Mouse (Mus musculus) ES-E14 (cell line): ENCODE measurements around the gene Slc4a1. TPM values are rescaled to one million over a fixed set of nuclear protein-coding genes. Genes with fewer than 3 reads are reported as not detected.

Experiments
- DNase-seq: peaks from one replicate; pipeline ENCODE4 v3.0.0-alpha.2; 2013; ENCODE audit warnings: low read depth, low spot score
- H3K27ac ChIP-seq: 2 replicates; pipeline ENCODE4 v1.5.1; 2012; ENCODE audit warnings: low read depth, mild to moderate bottlenecking, low read length, moderate library complexity, mixed read lengths; ENCODE audit not compliant: poor library complexity, insufficient read depth, severe bottlenecking
- H3K36me3 ChIP-seq: 2 replicates; pipeline ENCODE4 v1.6.1; 2012; ENCODE audit warnings: mild to moderate bottlenecking, low read length, moderate library complexity, mixed read lengths; ENCODE audit not compliant: control insufficient read depth, poor library complexity, insufficient read depth, severe bottlenecking
- H3K4me1 ChIP-seq, 2 experiments: fragments of 150-350 bp in 1 of 2; sonication (generic) in 1 of 2; 2 replicates each; pipeline ENCODE4 v1.6.1; 2012; ENCODE audit warnings: low read length in 2 of 2, mild to moderate bottlenecking in 1 of 2, mixed read lengths in 1 of 2; ENCODE audit not compliant: control insufficient read depth in 2 of 2, insufficient read depth in 2 of 2, poor library complexity in 1 of 2
- H3K4me3 ChIP-seq, 2 experiments: fragments of 150-350 bp in 1 of 2; sonication (generic) in 1 of 2; 2 replicates each; pipeline ENCODE4 v1.5.1; 2012; ENCODE audit warnings: low read length in 2 of 2, low read depth in 1 of 2, mild to moderate bottlenecking in 1 of 2, mixed read lengths in 1 of 2; ENCODE audit not compliant: insufficient read depth in 1 of 2, poor library complexity in 1 of 2, severe bottlenecking in 1 of 2
- H3K9ac ChIP-seq: 2 replicates; pipeline ENCODE4 v1.6.1; 2012; ENCODE audit warnings: low read depth, mild to moderate bottlenecking, low read length, mixed read lengths; ENCODE audit not compliant: poor library complexity, insufficient read depth, severe bottlenecking
- H3K9me3 ChIP-seq: fragments of 150-350 bp; sonication (generic); 2 replicates; pipeline ENCODE4 v1.6.1; 2012; ENCODE audit warnings: low read depth, mild to moderate bottlenecking, low read length; ENCODE audit not compliant: control insufficient read depth, insufficient read depth
- CHD2 ChIP-seq: IDR thresholded peaks from 2 replicates; pipeline ENCODE4 v1.6.1; 2014; ENCODE audit warnings: mild to moderate bottlenecking, low read depth, low read length, inconsistent platforms
- HCFC1 ChIP-seq: IDR thresholded peaks from 2 replicates; pipeline ENCODE4 v1.6.1; 2012; ENCODE audit warnings: low read length, inconsistent platforms, borderline replicate concordance; ENCODE audit not compliant: insufficient read depth
- MAFK ChIP-seq: IDR thresholded peaks from 2 replicates; pipeline ENCODE4 v1.6.1; 2014; ENCODE audit warnings: mild to moderate bottlenecking, low read depth, low read length, inconsistent platforms; ENCODE audit not compliant: insufficient read depth
- ZC3H11A ChIP-seq: IDR thresholded peaks from 2 replicates; pipeline ENCODE4 v1.6.1; 2012; ENCODE audit warnings: low read depth, mild to moderate bottlenecking, inconsistent platforms, low read length, borderline replicate concordance
- ZNF384 ChIP-seq: IDR thresholded peaks from 2 replicates; pipeline ENCODE4 v1.6.1; 2012; ENCODE audit warnings: low read depth, low read length, inconsistent platforms
- in situ Hi-C, 2 experiments: fragments of 600-800 bp; cut with MboI; formaldehyde crosslinking; loops; one replicate each; pipeline ENCODE4 v1.15.1; 2025; ENCODE audit warnings: low sequenced_read_pairs in 2 of 2, inconsistent platforms in 1 of 2; ENCODE audit not compliant: unreplicated experiment in 2 of 2
- total RNA-seq: library from RNA; depleted of rRNA; stranded (reverse); fragments of 300-350 nt; gene quantifications from 2 replicates; pipeline ENCODE4 v1.2.3, GENCODE M21; 2012

The Slc4a1 gene
- total RNA-seq, 1 experiment = 0.18 TPM

DNA sequence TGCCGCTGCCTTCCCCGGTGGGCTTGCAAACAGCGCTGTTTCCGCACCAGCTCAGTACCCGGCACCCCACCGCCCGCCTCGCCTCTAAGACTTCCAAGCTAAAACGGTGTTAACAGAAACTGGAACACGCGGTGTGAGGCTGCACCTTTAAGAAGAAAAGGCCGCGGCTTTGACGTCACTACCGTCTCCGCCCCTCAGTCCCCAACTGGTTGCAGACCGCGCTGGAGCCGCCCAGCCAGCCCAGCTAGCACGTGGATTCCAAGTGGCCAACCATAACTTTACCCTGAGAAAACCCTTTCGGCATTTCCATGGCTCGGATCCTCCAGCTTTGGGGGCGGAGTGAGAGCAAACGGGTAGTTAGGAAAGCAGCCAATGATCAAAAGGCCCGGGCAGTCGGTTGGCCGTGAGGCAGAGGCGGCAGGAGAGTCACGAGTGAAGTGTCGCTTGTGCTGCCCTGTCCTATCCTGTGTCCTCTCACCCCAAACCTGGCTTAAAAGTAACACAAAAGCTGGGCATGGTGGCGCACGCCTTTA is 42.4 kb upstream of the Slc4a1 start:
- Histone ChIP-seq H3K9ac (peak overlapping the region; percentile 87), H3K9me3 (no peaks in the 10 kb centered on the region), H3K4me3 (peak overlapping the region; percentile 75 to 94), H3K4me1 (peaks cover 0 to 13% of the 10 kb centered on the region in 2 experiments; a peak in 2 of 4 replicates), H3K27ac (peak overlapping the region; percentile 92), H3K36me3 (peaks cover 25% of the 10 kb centered on the region)
- in situ Hi-C loops = no loop called here
- peak; percentile 99 for DNase-seq
- TF ChIP-seq CHD2 (no peak), HCFC1 (peak; percentile 42; the same call in 1 of the 2 replicates)

DNA sequence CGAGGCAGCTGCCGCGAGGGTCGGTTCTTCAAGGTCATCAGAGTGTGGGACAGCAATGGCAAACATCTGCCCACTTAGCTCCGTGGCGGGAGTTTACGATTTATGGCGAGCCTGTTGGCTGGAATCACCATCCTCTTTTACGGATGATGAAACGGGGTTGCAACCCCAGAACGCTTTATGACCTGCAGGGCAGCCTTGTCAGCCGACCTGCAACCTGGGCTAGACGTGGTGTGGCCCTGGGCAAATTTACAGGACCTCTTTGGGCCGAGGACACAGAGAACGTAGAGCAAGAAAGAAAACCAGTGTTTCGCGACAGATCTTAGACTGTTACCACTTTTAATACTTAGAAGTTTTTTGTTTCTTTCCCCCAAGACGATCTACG is 41.8 kb upstream of the Slc4a1 start, which contains the start of gene Slc25a39:
Slc25a39 (minus strand) TSS at position 113 of the 382 bp plus-strand sequence.
- Histone ChIP-seq H3K9me3 (no peaks in the 10 kb centered on the region), H3K36me3 (peaks cover 31% of the 10 kb centered on the region), H3K4me3 (peak within 1 kb of the TSS; percentile 75 to 94), H3K27ac (peak within 1 kb of the TSS; percentile 92), H3K4me1 (peaks cover 0 to 13% of the 10 kb centered on the region in 2 experiments; a peak in 2 of 4 replicates), H3K9ac (peak within 1 kb of the TSS; percentile 87)
- TF ChIP-seq ZNF384 (no peak), ZC3H11A (no peak), HCFC1 (no peak), MAFK (no peak), CHD2 (no peak)
- no peak for DNase-seq
- in situ Hi-C loops = no loop called here

DNA sequence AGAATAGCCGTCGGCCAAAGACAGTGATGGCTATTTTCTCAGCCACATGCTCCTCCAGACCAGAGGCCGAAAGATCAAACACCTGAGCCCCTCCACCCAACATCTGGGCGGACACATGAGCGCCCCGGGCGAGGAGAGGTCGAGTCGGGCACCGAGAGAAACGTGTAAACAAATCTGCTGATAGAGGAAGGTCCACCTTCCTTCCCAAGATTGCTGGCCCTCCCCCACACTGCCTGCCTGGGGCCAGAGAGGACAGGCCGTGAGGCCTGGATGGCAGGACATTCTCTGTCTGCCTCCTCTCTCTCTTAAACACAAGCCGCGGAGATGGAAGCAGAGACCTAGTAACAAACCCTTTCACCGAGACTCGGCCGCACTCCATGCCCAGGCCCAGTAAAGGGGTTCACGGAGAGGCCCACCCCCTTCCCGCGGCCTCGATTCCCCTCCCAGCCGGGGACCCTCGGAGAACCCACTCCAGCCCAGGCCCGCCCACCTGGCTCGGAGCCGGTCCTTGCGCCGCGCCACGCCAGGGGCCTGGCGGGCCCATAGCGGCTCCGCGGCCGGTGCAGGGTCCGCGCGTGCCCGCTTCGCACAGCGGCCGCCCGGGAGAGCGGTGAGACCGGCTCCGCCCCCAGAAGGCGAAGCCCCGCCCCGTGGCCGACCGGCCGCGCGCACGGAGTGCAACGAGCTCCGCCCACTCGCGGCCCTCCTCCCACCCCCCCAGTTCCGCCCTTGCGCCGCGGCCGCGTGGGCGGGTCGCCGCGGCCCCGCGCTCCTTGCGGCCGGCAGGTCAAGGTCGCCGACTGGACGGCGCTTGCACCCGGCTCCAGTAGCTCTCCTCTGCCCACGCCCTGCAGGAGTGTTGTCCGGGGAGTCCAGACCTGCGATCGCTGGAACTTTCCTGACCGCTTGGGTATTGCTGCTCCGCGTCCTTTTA is 41.2 kb upstream of the Slc4a1 start:
- Histone ChIP-seq H3K9me3 (no peaks in the 10 kb centered on the region), H3K4me3 (peak overlapping the region; percentile 75 to 94), H3K36me3 (peaks cover 37% of the 10 kb centered on the region), H3K9ac (peak overlapping the region; percentile 86), H3K4me1 (peaks cover 0 to 13% of the 10 kb centered on the region in 2 experiments; a peak in 2 of 4 replicates), H3K27ac (peak overlapping the region; percentile 92)
- DNase-seq = peak; percentile 71
- TF ChIP-seq CHD2 (no peak), MAFK (no peak), ZNF384 (no peak), HCFC1 (no peak; the same call in 1 of the 2 replicates), ZC3H11A (no peak)
- in situ Hi-C loops = no loop called here

DNA sequence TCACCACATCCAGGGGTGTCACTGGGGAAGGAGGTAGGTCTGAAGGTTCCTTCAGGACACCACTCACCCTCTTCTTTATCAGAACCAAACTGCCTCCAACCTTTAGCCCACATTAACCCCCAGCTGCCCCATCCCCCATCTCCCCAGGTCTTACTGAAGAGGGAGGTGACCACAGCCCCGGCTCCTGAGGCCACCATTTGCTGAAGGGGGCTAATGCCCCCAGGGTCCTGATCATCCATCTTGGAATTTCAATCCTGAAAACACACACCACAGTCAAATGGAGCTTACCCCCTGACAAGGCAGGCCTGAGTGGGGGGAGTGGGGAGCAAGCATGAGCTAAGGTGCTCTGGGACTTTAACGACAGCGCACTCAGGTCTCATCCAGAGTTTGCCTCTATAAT is 40.4 kb upstream of the Slc4a1 start:
- Histone ChIP-seq H3K4me1 (peaks cover 0 to 16% of the 10 kb centered on the region in 2 experiments; a peak in 2 of 4 replicates), H3K27ac (peak overlapping the region; percentile 67; the same call in 1 of the 2 replicates), H3K4me3 (peak overlapping the region; percentile 75 to 94), H3K9me3 (no peaks in the 10 kb centered on the region), H3K9ac (peak overlapping the region; percentile 79), H3K36me3 (peaks cover 42% of the 10 kb centered on the region)
- TF ChIP-seq CHD2 (no peak), ZC3H11A (no peak), HCFC1 (no peak), ZNF384 (no peak), MAFK (no peak)
- in situ Hi-C loops = no loop called here
- no peak for DNase-seq
